Mouse (Mus musculus): ENCODE measurements around the gene Lcmt2.
"Not testable (repeated sequence)": the region's sequence is repeated elsewhere in the genome, so short reads cannot be mapped to it uniquely, and the experiment has no call there.

Gene Lcmt2

DNA sequence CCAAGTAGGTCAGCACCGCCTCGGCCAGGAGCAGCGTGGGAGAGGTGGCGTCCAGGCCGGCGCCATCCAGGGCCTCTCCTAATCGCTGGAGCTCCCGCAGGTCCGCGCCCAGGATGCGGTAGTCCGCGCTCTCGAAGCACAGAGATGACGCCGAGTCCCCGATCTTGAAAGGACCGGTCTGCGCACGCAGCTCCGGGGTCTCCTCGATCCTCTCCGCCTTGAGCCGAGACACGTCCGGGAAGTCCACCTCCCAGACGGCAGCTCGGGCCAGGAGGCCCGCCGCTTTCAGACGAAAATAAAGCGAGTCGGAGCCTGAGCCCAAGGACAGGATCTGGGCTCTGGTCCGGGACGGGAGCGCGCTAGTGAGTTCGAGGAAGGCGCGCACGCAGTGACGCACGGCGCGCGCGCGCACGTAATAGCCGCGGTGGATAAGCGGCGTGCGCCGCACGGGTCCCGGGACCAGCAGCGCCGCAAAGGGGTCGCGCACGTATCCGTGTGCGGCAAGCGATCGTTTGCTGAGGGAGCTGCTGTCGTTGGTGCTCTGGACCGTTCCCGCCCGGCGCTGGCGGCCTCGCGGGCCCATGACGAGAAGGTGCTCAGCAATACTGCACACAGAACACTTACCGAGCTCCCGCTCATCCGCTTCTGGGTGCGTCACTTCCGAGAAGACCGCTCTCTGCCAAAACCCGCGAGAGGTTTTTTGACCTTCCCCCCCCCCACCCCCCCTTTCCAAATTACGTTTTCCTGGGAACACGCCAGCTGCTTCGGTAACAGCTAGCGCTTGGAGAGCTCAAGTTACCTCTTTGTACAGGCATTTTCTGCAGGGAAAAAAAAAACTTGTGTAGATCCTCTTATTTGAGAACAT is at the start of gene Lcmt2, which contains the start of gene Adal:
TSS of gene Lcmt2 (minus strand) at position 636 of the 865 bp plus-strand sequence.
TSS of gene Adal (plus strand) at position 411 of the 865 bp plus-strand sequence.
- DNase-seq (ENCODE audit: low read depth, low spot score), result peak; percentile 90

DNA sequence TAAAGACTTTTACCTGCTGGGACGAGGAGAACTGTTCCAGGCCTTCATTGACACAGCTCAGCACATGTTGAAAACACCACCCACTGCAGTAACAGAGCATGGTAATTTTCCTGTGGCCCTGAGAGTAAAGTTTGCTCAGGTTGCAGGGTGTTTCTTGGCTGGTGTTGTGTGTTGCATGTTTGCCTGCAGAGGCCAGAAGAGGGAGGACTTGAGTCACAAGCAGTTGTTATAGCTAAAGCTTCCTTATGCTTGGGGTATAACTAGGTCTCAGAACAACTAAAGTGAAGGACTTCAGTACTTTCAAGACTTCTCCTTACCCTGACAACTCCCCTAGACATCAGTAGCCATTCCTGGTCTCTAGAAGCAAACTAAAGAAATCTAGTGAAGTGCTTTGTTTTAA is 48.1 kb upstream of the Lcmt2 start:
- DNase-seq (ENCODE audit: low read depth, low spot score), result no peak

DNA sequence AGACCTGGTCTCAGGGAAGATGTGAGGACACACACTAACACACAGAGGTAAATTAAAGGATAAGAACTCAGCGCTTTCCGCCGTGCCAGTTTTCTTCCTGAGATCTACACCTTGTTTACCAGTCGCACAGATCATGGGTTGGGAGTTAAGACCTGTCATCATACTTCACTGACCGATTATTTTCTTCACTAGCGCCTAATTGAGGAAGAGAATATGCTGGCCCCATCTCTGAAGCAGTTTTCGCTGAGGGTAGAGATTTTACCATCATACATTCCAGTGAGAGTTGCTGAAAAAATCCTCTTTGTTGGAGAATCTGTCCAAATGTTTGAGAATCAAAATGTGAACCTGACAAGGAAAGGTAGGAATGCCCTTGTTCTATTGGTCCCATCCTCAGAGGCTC is 43.7 kb upstream of the Lcmt2 start:
- DNase-seq (ENCODE audit: low read depth, low spot score), result no peak

DNA sequence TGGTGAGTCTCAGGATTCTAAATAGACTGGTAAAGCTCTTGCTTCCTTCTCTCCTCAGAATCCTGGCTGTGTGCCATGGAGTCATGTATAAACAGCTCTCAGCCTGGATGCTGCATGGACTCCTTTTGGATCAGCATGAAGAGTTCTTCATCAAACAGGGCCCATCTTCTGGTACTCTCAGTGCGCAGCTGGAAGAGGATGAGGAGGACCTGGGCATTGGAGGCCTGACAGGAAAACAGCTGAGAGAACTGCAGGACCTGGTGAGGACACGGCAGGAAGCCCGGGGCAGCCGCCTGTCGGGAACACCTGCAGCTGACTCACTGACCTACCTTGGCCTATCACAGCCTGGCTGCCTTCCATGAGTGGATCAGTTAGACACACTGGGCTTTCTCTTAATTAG is 43.0 kb upstream of the Lcmt2 start:
- no peak for DNase-seq (ENCODE audit: low read depth, low spot score)

DNA sequence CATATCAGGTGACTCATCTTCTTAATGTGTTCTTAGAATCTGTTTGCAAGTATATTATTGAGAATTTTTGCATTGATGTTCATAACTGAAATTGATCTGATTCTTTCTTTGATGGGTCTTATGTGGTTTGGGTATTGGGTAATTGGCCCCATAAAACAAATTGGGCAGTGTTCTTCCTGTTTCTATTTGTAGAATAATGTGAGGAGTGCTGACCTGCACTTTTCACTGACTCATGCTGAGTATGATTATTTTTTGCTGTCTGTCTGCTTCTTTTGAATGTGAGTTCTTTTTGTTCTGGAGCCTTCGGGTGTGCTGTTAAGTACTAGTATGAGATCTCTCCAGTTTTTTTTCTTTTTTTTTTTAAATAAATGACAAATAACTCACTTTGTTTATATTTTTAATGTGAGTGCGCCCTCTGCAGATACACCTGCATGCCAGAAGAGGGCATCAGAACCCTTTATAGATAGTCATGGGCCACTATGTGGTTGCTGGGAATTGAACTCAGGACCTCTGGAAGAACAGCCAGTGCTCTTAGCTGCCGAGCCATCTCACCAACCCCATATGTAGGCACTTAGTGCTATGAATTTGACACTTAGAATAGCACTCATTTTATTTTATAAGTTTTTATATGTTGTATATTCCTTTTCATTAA is 38.5 kb upstream of the Lcmt2 start:
- peak; percentile 13 for DNase-seq (ENCODE audit: low read depth, low spot score)

DNA sequence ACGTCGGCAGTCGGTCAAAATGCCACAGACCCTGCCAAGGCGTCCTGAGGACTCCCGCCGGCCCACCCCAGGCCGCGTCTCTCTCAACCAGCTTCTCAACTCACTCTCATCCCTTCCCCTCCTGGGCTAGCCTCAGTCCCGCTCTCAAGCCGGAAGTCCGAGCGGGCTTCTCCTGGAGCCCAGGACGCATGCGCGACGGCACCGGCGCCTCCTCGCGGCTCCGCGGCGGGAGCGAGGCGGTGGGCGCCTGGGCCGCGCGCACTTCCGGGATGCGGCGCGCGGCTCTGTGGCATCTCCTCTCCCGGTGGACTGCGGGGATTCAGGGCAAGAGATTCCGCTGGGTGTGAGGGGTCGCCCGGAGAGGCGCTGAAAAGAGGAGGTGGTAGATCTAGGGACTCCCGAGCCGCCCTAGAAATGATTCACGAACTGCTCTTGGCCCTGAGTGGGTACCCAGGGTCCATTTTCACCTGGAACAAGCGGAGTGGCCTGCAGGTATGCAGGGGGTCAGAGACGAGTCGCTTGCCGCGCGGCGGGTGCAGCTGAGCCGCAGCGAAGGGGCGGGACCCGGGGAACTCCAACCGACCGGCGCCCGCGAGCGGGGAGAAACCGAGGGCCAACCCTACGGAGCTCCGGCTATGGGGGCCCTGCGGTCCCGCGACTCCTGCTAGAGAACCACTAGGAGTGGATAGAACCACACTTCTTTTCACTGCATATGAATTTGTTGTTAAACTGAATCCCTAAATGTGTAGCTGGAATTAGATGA is 30.7 kb upstream of the Lcmt2 start, which contains the start of gene Zscan29:
TSS of gene Zscan29 (minus strand) at position 146 of the 763 bp plus-strand sequence.
- DNase-seq (ENCODE audit: low read depth, low spot score), result peak; percentile 89

DNA sequence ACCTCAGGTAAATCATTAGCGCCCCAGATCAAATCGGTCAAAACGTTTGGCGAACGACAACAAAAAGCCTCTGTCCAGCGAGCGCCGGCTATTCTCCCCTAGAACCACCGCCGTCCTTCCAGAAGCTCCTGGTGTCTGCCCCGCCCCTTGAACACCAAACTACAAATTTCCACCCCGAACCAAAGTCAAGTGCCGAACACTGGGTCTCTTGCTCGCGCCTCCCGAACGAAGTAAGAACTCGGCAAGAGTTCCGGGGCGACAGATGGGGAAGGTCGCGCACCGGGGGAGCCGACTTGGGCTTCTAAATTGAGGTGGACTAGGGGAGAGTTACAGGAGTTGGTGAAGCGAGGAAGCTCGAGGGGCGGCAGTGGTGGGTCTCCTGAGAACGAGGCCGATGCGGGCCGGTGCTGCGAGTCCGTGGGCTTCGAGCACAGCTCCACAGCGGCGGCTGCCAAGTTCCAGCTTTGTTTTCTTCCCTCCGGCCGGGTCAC is 30.1 kb upstream of the Lcmt2 start, which contains the start of gene Tubgcp4:
TSS of gene Tubgcp4 (plus strand) at position 174 of the 491 bp plus-strand sequence.
- DNase-seq (ENCODE audit: low read depth, low spot score), result peak; percentile 39

DNA sequence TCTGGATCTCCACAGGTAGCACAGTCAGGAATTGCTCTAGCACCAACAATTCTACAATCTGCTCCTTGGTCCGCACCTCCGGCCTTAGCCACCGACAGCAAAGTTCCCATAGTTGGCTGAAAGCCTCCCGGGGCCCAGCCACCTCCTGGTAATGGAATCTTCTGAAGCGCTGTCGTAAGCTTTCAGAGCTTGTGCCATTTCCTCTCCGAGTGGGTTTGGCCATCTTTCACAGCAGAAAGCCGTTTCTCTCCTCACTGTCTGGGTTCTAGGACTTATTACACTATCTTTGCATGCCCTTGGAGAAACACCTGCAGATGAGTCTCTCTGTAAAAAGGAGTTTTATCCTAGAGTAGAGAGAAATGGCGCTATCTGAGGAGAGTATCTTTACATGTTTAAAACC is 29.4 kb upstream of the Lcmt2 start:
- DNase-seq (ENCODE audit: low read depth, low spot score), result no peak

DNA sequence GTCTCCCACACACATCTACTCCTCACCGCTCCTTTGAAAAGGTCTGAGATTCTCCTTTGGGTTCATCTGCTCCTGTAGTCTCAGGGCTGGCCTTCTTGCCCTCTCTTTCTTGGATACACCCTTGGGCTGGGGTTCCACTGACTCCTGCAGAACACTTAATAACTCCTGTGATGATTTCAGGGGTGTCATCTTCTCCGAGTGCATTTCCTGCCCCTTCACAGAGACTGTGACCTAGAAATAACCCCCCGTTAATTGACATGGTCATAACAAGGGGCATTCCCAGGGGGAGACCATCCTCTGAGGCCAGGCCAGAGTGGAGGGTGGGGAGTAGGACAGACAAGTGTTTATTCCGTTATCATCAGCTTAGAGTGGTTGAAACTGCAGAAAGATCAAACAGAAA is 28.7 kb upstream of the Lcmt2 start:
- no peak for DNase-seq (ENCODE audit: low read depth, low spot score)

DNA sequence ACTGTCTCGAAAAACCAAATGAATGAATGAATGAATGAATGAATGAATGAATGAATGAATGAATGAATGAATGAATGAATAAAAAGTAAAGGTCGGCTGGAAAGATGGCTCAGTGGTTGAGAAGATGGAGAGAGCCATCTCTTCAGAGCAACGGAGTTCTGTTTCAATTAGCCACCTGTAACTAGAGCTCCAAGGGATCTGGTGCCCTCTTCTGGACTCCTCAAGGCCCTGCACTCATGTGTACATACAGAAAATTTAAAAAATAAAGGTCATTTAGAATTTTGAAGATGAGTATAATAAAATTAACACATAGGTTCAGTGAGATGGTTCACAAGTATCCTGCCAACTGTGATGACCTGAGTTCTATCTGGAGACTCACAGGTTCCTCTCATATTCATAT is 12.6 kb upstream of the Lcmt2 start:
- DNase-seq (ENCODE audit: low read depth, low spot score), result peak; percentile 45

DNA sequence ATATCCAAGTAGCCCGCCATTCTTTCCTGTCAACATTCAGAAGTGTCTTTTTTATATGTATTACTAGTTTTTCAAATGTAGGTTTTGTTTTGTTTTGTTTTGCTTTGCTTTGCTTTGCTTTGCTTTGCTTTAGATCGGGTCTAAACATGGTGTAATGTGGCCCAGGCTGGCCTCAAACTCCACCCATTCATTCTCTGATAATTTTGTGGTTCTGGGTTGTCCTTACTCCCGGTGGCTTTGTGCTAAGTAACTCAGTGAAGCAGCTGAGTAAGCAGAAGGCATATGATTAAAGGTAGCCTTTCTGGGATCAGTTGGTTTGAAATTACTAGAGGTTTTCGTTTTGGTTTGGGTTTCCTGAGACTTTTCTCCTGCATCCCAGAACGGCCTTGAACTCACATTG is 9.2 kb upstream of the Lcmt2 start:
- DNase-seq (ENCODE audit: low read depth, low spot score), result no peak

DNA sequence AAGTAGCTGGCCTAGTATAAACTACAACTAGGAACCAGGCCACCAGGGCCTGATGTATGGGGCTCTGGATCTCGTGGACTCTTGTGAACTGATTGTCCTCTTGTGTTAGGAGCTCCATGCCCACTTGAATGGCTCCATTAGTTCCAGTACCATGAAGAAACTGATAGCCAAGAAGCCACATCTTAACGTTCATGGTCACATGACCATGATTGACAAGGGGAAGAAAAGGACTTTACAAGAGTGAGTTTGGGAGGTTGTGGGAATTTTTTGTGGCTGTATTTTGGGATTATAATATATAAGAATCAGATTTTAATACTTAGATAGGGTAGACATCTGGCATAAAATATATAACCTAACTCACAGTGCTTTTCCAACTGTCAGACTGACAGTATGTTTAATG is 2.0 kb upstream of the Lcmt2 start:
- no peak for DNase-seq (ENCODE audit: low read depth, low spot score)

DNA sequence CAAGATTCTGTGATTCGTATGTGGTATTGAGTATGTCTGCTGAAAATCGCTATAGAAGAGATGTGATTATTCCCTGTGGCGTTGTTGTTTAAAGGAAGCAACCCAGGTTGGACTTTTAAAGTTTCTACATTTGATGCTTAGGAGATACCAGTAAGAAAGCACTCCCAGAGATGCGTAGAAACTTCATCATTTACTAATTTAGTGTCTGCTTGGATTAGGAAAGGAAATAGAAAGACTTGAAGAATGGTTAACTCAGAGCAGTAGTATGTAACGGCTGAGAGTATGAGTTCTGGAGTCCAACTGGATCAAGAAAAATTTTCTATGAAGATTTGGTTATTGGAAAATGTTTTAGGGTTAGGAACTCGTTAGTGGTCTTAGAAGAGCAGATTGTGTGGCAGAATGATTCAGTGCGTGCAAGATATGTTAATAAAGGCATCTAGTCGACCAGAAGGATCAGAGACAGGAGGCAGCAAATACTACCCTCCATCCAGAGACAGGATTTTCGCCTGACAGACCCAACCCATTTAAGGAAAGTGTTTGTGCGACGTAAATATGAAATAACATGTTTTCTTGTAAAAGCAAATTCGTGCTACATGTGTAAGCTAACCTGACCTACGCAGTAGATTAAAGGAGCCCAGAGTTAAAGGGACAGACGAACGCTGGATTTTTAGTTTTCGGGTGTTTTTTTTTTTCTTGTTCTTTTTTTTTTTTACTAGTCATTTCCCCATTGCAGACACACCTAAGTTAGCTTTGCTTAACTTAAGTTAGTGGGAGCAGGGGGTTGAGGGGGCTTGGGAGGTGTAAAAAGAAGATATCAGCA is 973 bp upstream of the Lcmt2 start:
- DNase-seq (ENCODE audit: low read depth, low spot score), result no peak

DNA sequence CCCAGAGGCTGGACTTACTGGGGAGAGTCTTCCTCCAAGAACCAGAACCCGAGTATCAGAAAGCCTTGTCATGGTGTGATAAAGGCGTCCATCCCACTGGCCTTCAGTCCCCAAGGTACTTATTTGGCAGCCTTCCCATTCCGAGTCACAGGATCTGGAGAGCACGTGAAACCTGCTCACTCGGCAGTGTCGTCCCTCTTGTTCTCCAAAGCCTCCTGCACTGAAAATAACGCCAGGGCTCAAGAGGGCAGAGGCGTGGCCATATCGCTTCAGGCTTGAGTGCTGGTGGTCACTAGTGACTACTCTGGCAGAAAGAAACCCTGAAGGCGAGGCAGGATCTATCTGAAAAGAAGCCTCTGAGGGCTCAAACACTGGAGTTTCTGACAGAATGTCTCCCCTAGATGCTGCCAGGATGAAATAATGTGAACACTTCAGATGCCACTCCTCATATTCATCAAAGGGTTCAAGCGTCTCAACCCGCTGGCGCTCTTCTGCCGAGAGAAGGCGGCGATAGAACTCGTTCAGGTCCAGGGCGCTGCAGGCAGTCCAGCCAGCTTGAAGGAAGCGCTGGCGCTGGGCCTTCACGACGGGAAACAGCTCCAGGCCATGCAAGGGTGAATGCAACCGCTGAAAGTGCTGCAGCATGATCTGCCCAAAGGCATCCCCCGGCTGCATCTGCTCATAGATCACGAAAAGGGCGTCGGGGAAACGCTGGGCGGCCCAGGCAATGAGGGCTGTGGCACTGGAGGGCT is 1.0 kb downstream of the Lcmt2 start:
- DNase-seq (ENCODE audit: low read depth, low spot score), result peak; percentile 32

DNA sequence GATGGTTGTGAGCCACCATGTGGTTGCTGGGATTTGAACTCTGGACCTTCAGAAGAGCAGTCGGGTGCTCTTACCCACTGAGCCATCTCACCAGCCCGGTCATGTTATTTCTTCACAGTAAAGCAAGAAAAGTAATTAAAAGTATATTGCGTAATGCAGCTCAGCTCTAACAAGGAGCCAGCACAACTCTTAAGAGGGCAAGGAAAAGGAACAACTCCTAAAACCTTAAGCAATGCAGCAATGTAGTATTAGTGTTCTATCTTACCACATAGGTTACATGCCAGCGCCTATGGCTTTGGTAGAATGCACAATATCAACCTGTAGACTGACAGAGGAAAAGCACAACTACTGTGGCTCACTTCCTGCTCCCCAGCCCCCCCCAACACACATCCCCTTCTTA is 3.1 kb downstream of the Lcmt2 start:
- DNase-seq (ENCODE audit: low read depth, low spot score), result no peak

DNA sequence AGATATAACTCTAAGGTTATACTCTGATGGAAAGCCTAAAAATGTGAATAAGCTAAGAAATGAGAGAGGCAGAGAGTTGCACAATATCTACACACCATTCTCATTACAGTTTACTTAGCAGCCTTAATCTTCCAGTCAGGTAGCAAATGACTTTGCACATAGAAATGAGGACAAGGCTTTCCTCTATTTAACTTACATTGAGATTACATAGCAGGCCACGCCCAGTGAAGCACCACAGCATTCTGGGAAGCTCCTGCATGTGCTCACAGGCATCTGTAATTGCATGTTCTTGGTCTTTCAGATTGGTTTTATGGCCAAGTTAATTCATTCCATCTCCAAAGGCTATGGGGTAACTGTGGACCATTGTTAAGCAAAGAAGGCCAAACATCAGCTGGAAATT is 7.6 kb downstream of the Lcmt2 start:
- no peak for DNase-seq (ENCODE audit: low read depth, low spot score)

DNA sequence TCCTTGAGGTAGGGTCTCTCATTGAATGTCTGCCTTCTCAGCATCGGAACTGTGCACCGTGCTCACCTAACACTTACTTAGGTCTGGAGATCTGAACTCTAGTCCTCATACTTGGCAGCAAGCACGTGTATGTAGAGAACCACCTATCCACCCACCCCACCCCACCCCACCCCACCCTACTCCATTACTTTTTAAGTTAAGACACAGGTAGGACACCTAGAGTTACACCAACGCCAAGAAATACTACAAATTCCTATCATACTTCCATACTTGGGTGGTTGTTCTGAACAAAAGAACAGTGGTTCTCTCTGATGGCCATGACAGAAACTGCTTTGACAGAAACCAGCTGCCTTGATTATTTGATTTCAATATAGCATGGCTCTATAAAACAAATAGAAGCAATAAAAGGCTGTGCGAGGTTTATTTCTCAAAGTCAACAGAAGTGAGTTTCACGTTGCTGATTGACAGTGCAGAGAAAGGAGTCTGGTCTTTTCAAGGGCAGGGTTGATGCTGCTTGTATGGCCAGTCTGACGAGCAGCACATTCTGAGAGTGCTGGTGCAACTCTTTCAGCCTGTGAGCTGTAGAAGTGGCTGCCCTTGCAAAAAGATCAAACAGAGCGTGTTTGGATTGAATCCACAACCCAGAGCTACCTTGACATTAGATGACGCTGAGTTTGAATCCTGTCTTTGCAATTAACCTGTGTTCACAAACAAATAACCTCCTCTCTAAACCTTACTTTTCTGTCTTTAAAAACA is 11.4 kb downstream of the Lcmt2 start:
- DNase-seq (ENCODE audit: low read depth, low spot score), result no peak

DNA sequence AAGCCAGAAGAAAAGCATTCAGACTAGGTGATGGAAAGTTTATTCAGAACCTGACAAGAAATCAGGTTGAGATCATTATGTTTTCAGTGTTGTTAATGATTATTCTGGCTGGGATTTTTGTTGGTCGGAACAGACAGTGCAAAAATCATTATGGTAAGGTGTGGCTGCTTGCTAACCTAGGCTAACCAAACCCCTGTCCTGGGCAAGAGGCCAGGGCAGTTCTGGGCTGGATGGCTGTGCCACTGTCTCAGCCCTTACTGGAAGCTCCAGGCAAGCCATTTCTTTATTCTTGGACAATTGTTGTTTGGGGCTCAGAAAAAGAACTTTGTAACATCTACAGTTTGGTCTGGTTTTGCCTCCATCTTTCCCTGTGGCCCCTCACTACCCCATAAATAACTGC is 12.9 kb downstream of the Lcmt2 start:
- DNase-seq (ENCODE audit: low read depth, low spot score), result no peak

DNA sequence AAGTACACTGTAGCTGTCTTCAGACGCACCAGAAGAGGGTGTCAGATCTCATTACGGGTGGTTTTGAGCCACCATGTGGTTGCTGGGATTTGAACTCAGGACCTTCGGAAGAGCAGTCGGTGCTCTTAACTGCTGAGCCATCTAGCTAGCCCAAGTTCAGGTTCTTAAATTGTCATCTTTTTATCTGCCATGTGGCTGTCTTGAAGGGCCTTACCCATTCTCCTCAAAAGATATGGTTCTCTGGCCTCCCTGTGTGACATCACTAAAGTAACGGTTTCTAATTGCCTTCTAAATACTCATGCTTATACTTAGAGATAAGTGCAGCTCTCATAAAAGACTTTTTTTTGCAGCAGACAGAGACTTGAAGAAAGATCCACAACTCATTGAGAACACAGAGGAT is 14.2 kb downstream of the Lcmt2 start:
- not testable (repeated sequence) for DNase-seq (ENCODE audit: low read depth, low spot score)

DNA sequence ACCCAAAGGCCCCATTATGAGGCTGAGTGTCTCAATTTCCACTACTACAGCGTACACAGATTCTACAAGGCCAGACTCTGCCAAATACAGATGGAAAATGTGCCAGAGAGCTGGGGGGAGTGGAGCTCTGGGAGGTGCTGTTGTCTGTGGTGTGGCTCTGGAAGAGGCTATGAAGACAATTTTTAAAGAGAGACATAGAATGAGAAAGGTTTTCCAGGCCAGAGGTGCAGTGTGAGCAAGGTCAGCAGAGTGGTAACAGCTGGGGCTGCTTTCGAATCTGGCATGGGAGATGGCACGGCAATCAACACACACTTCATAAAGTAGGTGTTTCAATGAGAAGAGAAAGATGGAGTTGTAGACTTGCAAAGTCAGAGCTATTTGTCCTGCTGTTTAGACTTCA is 21.2 kb downstream of the Lcmt2 start:
- no peak for DNase-seq (ENCODE audit: low read depth, low spot score)
